Mouse (Mus musculus): ENCODE measurements at regions not wholly inside any gene's neighbourhood (a gene's known extent, or its start where the extent isn't known, plus 50 kb on each side); places are given as distances from the start of the nearest gene placed in this dataset.

GRCm38 (mm10) chr13:16498052-16498451, 486.4 kb downstream of the Inhba start:
- DNase-seq = no peak

- DNase-seq = no peak
Measured at GRCm38 (mm10) chr13:16512876-16513275, 501.2 kb downstream of the Inhba start.

DNA sequence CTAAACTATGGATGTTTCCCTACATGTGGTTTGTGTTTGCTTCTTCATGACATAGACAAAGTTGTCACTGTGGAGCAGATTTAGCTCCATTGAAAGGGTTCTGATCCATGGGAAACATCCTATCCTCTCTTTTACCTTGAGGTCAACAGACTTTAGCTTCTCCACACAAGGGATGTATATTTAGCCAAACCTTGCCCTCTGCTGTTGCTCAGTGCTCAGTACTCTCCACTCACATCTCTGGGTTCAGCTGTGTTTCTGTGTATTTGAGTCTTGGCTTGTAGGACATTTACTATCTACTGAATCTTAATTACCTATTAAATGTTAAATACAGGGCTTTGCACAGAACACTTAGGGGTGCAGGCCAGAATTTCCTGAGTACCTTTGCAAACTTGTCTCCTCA, 503.5 kb downstream of the Inhba start:
- no peak for DNase-seq

DNA sequence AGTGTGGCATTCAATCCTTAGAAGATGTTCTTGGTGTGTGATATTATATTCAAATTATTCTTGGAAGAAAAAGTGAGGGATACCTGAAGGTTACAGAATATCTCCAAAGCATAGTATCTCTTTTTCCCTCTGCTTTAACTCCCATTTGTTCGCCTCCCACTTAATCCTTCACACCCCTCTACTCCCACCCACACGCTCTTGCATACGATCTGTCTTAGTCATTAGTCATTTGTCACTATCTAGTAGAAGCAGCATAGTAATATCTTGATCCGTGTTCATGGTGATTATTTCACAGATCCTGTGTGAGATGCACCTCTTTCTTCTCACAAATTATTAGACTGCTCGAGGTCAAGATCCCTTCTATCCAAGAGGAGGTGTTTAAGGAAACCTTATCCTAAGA, 517.4 kb downstream of the Inhba start:
- no peak for DNase-seq

GRCm38 (mm10) chr13:16543771-16544170, 532.1 kb downstream of the Inhba start:
- DNase-seq = no peak

GRCm38 (mm10) chr13:16550060-16550459, 538.4 kb downstream of the Inhba start:
- DNase-seq = no peak

DNA sequence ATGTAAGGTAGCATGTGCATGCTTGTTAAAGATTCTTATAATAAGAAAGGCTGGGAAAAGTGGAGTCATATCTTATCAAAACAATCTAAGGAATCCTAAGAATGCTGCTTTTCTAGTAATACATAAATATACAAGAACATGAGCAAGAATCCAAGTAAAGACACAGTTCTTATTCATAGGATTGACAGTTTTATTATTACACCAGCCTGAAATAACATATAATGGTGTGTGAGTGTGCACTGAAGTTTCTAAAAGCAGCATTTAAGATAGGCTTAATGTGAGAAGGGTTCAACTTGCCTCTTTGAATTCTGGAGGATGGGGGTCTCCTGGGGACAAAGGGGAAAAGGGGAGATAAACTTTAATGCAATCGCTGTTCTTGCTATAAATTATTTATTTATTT, 553.3 kb downstream of the Inhba start:
- DNase-seq = no peak

DNA sequence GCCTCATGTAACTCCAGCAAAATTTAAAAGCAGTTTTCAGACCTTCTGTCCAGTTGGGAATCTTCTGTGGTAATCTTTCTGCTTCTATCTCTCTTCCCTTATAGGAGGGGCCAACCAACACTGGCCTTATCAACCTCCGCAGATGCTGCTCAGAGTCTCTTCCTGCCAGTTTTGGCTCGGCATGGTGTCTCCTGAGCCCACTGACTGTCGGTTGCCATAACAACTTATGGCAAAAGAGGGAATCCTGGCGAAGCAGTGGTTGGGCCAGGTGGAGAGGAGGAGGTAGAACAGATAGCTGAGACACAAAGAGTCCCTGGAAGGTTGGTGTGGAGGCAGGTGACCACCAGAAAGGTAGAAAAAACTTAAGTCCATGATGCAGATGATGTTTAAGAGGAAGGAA, 562.4 kb downstream of the Inhba start:
- no peak for DNase-seq

DNA sequence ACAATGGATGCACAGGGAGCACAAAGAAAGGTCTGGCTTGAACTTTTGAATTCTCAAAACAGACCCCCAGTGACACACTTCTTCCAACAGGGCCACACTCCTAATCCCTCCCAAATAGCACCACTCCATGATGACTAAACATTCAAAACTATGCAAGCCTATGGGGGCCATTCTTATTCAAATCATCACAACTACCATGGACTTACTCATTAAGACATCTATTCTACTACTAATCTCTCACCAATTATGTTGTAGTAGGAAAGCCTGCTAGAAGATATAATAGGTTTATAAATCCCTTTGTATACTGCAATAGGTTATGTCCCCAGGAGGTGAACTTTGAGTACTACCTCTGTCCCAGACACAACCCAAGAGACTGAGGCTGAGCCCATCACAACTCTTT, 574.6 kb downstream of the Inhba start:
- DNase-seq = no peak

DNA sequence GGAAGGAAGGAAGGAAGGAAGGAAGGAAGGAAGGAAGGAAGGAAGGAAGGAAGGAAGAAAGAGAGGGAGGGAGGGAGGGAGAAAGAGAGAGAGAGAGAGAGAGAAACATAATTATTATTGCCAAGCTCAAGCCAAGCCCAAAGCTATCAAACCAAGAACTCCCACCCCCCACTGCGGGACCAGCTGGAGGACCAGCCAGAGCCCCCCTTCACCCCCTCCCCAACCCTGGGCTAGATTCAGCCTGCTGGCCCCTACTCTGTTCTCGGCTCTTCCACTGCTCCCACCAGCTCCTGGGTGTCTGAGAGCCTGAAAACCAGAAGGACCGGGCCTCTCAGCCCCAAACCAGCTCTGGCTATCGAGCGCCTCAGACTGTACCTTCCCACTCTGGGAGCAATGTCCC, 608.1 kb downstream of the Inhba start:
- DNase-seq = no peak

GRCm38 (mm10) chr13:16626584-16626983, 614.9 kb downstream of the Inhba start:
- peak; percentile 11 for DNase-seq

DNA sequence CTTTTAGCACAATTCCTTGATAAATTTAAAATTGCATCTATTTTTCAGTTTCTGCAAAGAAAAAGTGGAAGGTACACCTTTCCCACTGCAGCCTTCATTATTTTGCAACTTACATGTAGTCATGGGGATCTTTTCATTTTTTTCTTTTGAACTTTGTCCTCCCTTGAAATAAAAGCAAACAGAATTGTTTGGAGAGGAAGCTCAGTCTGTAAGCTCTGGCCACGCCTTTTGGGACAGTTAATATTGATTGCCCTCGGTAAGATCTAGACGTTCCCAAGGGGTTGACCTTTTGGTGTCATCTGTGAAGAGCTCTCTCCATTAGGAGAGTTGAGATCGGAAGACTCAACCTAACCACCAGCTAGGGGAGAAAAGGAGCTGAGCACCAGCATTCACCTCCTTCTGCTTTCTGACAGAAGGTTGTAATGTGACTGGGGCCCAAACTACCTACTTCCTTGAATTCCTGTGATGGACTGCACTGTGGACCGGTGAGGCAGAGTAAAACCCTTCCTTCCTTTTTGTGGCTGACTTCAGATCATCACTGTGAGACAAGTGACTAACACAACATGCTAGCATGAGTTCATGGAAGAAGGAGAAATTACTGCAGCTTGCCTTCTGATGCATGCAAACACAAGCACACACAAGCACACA, 621.9 kb downstream of the Inhba start:
- DNase-seq = no peak

GRCm38 (mm10) chr13:16636251-16636650, 624.6 kb downstream of the Inhba start:
- DNase-seq = no peak

DNA sequence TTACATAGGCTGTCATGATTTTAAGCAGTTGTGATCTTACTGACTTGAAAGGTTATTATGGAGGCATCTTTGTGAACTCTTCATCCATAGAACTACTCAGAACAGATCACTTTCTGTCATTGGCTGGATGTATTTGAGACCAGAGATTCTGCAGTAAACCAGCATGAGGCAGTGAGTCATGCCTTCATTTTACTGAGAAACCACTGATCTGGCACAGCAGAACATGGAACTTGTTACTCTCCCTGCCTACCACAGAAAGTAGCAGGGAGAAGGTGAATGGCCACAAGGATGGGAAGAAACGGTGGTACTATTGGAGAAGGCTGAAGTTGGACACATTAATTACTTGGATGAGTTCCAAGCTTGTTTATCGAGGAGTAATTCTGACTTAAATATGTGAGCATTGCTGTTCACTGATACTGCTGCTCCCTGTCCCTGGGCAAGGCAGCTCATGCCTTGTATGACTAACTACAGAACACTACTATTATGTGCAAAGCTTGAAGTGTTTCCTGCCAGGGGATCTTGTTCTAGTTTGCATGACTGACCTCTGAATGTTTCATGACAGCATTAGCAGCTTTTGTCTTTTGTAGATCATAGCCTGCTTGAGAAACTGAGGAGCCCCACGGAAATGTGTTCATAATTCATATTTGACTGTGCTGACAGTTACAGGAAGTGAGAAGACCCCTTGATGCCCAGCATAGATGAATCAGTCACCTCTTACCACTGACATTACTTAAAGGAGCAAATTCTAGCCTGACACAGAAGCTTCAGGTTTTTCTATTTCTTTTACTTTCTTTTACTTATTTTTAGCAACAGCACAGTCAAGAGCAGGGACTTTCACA, 630.2 kb downstream of the Inhba start:
- no peak for DNase-seq

GRCm38 (mm10) chr13:16642450-16642994, 630.9 kb downstream of the Inhba start:
- no peak for DNase-seq

GRCm38 (mm10) chr13:16645311-16645710, 633.7 kb downstream of the Inhba start:
- DNase-seq = no peak

GRCm38 (mm10) chr13:16646056-16646455, 634.4 kb downstream of the Inhba start:
- no peak for DNase-seq

DNA sequence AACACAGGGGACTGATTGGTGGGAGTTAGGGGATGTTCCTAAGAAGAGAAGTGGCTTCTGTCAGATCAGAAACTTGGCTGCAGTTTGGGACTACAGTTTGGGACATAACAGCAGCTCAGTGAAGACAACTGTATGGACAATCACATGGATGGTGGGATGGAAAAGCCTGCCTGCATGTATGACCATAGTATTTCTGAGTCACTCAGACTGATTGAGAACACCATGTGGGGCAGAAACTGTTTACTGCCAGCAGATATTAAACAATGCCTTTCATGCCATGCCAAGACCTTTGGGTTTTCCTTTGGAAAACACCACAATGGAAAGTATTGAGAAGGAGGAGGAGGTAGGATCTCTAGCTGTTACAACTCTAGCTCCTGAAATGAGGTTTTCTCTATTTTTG, 635.0 kb downstream of the Inhba start:
- DNase-seq = no peak

GRCm38 (mm10) chr13:16656110-16656509, 644.5 kb downstream of the Inhba start:
- DNase-seq = no peak

GRCm38 (mm10) chr13:16659894-16660293, 648.2 kb downstream of the Inhba start:
- no peak for DNase-seq

DNA sequence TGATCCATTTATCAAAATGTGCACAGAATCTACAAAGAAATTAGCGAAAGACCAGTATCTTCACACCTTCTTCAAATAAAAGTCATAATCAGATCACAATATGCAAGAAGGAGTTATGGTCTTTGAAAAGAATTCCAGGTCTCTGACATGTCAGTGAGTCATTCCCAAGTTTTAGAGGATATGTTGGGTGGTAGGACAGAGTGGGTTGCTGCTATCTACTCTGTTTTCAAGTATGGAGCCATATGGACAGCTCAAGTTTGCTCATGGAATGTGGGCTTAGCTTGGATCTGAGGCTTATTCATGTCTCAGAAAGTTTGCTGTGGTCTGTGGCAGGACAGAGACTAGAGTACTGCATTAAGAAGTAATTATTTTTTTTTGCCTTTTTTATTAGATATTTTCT, 657.0 kb downstream of the Inhba start:
- DNase-seq = no peak

GRCm38 (mm10) chr13:16669281-16669680, 657.6 kb downstream of the Inhba start:
- no peak for DNase-seq

DNA sequence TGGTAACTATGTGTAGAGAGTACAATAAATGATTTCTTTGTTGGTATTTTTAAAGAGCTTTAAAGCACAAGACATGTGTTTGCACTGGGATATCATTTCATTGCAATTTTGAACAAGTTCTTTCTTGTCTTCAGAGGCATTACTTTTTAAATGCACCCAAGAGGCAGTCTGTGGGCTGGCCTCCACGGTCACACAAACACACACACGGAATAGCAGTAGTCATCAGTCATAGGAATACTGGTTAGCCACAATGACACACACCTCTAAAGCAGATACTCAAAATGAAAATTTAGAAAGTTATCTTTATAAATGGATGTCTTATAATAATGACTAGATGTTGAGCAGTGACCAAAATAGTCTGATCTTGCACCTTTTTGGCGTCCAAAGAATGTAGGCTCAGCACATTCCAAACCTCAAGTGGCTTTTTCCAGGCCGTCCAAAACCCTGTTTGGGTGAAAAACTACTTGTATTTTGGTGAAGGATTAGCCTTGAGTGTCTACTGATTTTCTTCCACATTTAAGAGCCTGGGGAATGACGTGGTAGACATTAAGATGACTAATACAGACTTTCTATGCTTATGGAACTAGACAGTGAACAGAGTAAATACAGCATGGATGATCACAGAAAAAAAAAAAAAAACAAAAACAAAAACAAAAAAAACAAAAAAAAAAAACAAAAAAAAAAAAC, 658.5 kb downstream of the Inhba start:
- no peak for DNase-seq

DNA sequence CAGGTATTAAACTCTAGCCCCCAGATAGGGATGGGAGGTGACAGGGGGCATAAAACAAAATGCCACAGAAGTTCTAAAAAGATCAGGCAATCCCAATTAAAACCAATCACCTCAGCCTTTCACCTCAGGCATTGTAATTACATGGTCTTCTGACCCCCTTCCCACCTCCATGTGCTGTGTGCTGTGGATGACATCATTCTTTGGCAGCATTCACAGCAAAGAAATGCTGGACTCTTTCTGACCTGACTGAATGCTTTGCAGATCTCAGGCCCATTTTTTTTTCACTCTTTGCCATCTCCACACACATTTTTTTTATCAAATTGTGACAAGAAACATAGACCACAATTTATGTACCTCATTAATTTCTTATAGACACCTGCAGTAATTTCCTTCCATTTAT, 659.1 kb downstream of the Inhba start:
- no peak for DNase-seq

Data from kidney, postnatal 14 days (tissue).